Mouse (Mus musculus): Measurements from ENCODE around the gene P2ry13. TPM values are rescaled to one million over a fixed set of nuclear protein-coding genes. Genes with fewer than 3 reads are reported as not detected.

Gene P2ry13
- total and polyA plus RNA-seq, 3 experiments: 0.08 to 1.2 (median 1.2) TPM

DNA sequence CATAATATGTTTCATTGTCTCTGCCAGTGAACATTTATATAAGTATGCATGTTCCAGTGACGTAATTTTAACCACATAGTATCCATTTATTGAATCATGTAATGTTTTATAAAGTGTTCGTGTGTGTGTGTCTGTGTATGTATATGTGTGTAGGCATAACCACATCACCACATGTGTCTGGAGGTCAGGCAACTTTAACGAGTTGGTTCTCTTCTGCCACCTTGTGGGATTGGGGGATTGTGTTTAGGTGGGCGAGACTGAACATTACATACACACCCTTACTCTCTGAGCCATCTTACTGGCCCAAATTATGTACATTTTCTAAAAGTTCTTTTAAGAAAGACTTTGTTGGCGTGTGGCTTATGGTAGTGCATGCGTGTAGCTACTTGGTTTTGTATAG is 42.2 kb downstream of the P2ry13 start:
- no peaks in the 10 kb centered on the region for H3K9me3 ChIP-seq (replicated peaks; ENCODE audit: low read length)
- dilution Hi-C loops (cut with MboI; ENCODE audit: extremely low pct_ligation_motif_present, extremely low pct_unique_long_range_greater_than_20kb, low sequenced_read_pairs): no loop called here

DNA sequence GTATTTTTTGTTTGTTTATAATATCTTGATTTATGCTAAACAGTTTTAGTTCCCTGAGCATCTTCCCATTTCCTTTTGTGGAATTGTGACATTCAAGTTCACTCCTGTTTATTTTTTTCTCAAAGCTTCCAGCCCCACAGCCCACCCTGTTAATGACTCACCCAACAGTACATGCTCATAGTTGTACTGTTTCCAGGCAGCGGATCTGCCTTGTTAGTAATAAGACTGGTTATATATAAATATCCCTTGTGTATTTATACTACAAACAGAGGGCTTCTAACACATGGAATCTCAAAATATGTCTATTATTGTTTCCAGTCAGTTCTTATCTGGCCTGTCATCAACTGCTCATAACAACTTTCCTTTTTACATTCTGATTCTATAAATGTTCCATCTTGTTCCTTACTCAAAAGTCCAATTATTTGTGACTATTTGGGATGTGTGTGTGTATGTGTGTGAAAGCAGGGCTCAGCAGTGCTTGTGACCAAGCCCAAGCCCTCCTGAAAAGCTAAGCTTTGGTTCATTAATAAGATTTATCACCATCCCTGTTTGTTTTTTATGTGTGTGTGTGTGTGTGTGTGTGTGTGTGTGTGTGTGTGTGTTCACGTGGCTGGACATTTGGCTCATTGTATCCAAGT is 43.1 kb downstream of the P2ry13 start:
- no peaks in the 10 kb centered on the region for H3K27me3 ChIP-seq (replicated peaks)
- no peak for DNase-seq (ENCODE audit: extremely low read depth)
- no peak overlapping the region for H3K4me3 ChIP-seq (replicated peaks in 1 of 3; ENCODE audit: low read depth in 2 of 3, low read length in 2 of 3, poor library complexity in 1 of 3)
- no peak overlapping the region for H3K4me2 ChIP-seq (ENCODE audit: insufficient read depth, low read depth, poor library complexity, severe bottlenecking)
- H3K27ac ChIP-seq (ENCODE audit: insufficient read depth, low read depth): no peak overlapping the region
- dilution Hi-C loops (cut with MboI; ENCODE audit: extremely low pct_ligation_motif_present, extremely low pct_unique_long_range_greater_than_20kb, low sequenced_read_pairs): no loop called here
- in situ Hi-C loops (cut with MboI; ENCODE audit: low pct_ligation_motif_present, low pct_unique_long_range_greater_than_20kb, low sequenced_read_pairs): loop anchor here (5.0 to 25.0 kb wide), 2 partner anchors 90 to 570 kb away; partner anchors contain the start of gene Gm5538
- H3K9me3 ChIP-seq (replicated peaks; ENCODE audit: low read length): no peaks in the 10 kb centered on the region
- TF ChIP-seq MEF2A (IDR thresholded peaks at IDR 0.05; ENCODE audit: borderline replicate concordance, low read depth, low read length) (no peak), NRF1 (IDR thresholded peaks at IDR 0.05; ENCODE audit: low read depth, low read length) (no peak), TCF12 (IDR thresholded peaks at IDR 0.05; ENCODE audit: low read depth, low read length) (no peak), UBTF (IDR thresholded peaks at IDR 0.05; ENCODE audit: low read depth, low read length) (no peak), SIN3A (IDR thresholded peaks at IDR 0.05; ENCODE audit: low read length) (no peak)
- H3K36me3 ChIP-seq (replicated peaks in 1 of 2; ENCODE audit: control insufficient read depth in 1 of 2, insufficient read depth in 1 of 2, low read length in 1 of 2): no peaks in the 10 kb centered on the region
- 0 out of 4 replicates have a peak, but pooled peaks cover 0 to 2% of the 10 kb centered on the region in 2 experiments for H3K4me1 ChIP-seq (ENCODE audit: control insufficient read depth in 1 of 2, insufficient read depth in 2 of 2)
- H3K79me2 ChIP-seq (replicated peaks; ENCODE audit: control insufficient read depth, extremely low read depth, insufficient read depth, poor library complexity, severe bottlenecking): no peaks in the 10 kb centered on the region
- no peak overlapping the region for H3K9ac ChIP-seq (ENCODE audit: insufficient read depth, low read depth)

More for the DNA sequence above, 42.2 kb downstream of the P2ry13 start:
- DNase-seq (ENCODE audit: extremely low read depth): peak; percentile 25
- in situ Hi-C loops (cut with MboI; ENCODE audit: low pct_ligation_motif_present, low pct_unique_long_range_greater_than_20kb, low sequenced_read_pairs): loop anchor here (5.0 to 25.0 kb wide), 2 partner anchors 91 to 569 kb away; partner anchors contain the start of gene Gm5538
- peak; percentile 60 for TF ChIP-seq RAD21 (IDR thresholded peaks at IDR 0.05; ENCODE audit: low read depth, low read length)
- TF ChIP-seq MYC (IDR thresholded peaks at IDR 0.05; ENCODE audit: low read depth, low read length): peak; percentile 62
- TF ChIP-seq MAZ (IDR thresholded peaks at IDR 0.05; ENCODE audit: low read depth, low read length): no peak
- TF ChIP-seq SMC3 (IDR thresholded peaks at IDR 0.05; ENCODE audit: low read depth, low read length): peak; percentile 82
- TF ChIP-seq CTCF (conservative IDR thresholded peaks at IDR 0.05 in 1 of 2, IDR thresholded peaks at IDR 0.05 in 1 of 2; ENCODE audit: low read depth in 2 of 2, low read length in 2 of 2): peak in 1 of 2 experiments; percentile 67; a peak in 2 of 4 replicates
- Histone ChIP-seq H3K27ac (ENCODE audit: insufficient read depth, low read depth) (no peak overlapping the region), H3K79me2 (replicated peaks; ENCODE audit: control insufficient read depth, extremely low read depth, insufficient read depth, poor library complexity, severe bottlenecking) (no peaks in the 10 kb centered on the region), H3K4me2 (ENCODE audit: insufficient read depth, low read depth, poor library complexity, severe bottlenecking) (no peak overlapping the region), H3K36me3 (replicated peaks in 1 of 2; ENCODE audit: control insufficient read depth in 1 of 2, insufficient read depth in 1 of 2, low read length in 1 of 2) (no peaks in the 10 kb centered on the region), H3K27me3 (replicated peaks) (no peaks in the 10 kb centered on the region), H3K9ac (ENCODE audit: insufficient read depth, low read depth) (no peak overlapping the region), H3K4me3 (replicated peaks in 1 of 3; ENCODE audit: low read depth in 2 of 3, low read length in 2 of 3, poor library complexity in 1 of 3) (no peak overlapping the region), H3K4me1 (ENCODE audit: control insufficient read depth in 1 of 2, insufficient read depth in 2 of 2) (0 out of 4 replicates have a peak, but pooled peaks cover 0 to 2% of the 10 kb centered on the region in 2 experiments)

DNA sequence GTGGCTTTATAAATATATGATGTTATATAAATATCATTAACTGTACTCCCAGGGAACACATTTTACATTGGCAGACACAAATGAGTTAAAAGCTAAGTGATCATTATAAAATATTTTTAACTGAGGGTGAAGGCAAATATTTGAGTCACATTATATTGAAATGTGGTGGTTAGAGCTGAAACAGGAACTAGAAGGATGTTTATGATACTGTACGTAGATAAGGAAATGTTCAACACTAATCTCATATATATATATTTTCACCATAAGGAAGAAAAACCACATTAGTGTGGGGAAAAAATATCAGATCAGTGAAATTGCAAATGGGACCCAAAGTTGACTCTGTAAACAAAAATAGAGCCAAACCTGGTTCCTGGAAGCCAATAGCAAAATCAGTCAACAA is 50.2 kb downstream of the P2ry13 start:
- Histone ChIP-seq H3K4me2 (ENCODE audit: insufficient read depth, low read depth, poor library complexity, severe bottlenecking) (no peak overlapping the region), H3K9ac (ENCODE audit: insufficient read depth, low read depth) (no peak overlapping the region), H3K36me3 (replicated peaks in 1 of 2; ENCODE audit: control insufficient read depth in 1 of 2, insufficient read depth in 1 of 2, low read length in 1 of 2) (no peaks in the 10 kb centered on the region), H3K4me1 (ENCODE audit: control insufficient read depth in 1 of 2, insufficient read depth in 2 of 2) (no peaks in the 10 kb centered on the region), H3K27me3 (replicated peaks) (no peaks in the 10 kb centered on the region), H3K79me2 (replicated peaks; ENCODE audit: control insufficient read depth, extremely low read depth, insufficient read depth, poor library complexity, severe bottlenecking) (no peaks in the 10 kb centered on the region), H3K27ac (ENCODE audit: insufficient read depth, low read depth) (no peak overlapping the region), H3K4me3 (replicated peaks in 1 of 3; ENCODE audit: low read depth in 2 of 3, low read length in 2 of 3, poor library complexity in 1 of 3) (no peak overlapping the region), H3K9me3 (replicated peaks; ENCODE audit: low read length) (no peaks in the 10 kb centered on the region)
- no peak for DNase-seq (ENCODE audit: extremely low read depth)
- dilution Hi-C loops (cut with MboI; ENCODE audit: extremely low pct_ligation_motif_present, extremely low pct_unique_long_range_greater_than_20kb, low sequenced_read_pairs) (no loop called here), in situ Hi-C loops (cut with MboI; ENCODE audit: low pct_ligation_motif_present, low pct_unique_long_range_greater_than_20kb, low sequenced_read_pairs) (loop anchor here (25.0 kb wide), 1 partner anchor 577 kb away; the partner anchor contains the start of gene Gm5538)
- TF ChIP-seq UBTF (IDR thresholded peaks at IDR 0.05; ENCODE audit: low read depth, low read length): no peak
- no peak for TF ChIP-seq MAFK (IDR thresholded peaks at IDR 0.05; ENCODE audit: insufficient replicate concordance, low read length)
- TF ChIP-seq JUND (conservative IDR thresholded peaks at IDR 0.05; ENCODE audit: low read depth, low read length): no peak
- TF ChIP-seq JUN (IDR thresholded peaks at IDR 0.05; ENCODE audit: insufficient read depth, low read depth, low read length): no peak
- TF ChIP-seq MXI1 (IDR thresholded peaks at IDR 0.05; ENCODE audit: low read depth, low read length): no peak
- no peak for TF ChIP-seq MAZ (IDR thresholded peaks at IDR 0.05; ENCODE audit: low read depth, low read length)
- no peak for TF ChIP-seq NRF1 (IDR thresholded peaks at IDR 0.05; ENCODE audit: low read depth, low read length)
- TF ChIP-seq KAT2A (IDR thresholded peaks at IDR 0.05; ENCODE audit: insufficient replicate concordance, low read length): no peak
- no peak for TF ChIP-seq PAX5 (IDR thresholded peaks at IDR 0.05; ENCODE audit: low read length)
- TF ChIP-seq ETS1 (conservative IDR thresholded peaks at IDR 0.05; ENCODE audit: low read depth, low read length): no peak
- TF ChIP-seq CHD2 (IDR thresholded peaks at IDR 0.05; ENCODE audit: low read length): no peak
- TF ChIP-seq ZC3H11A (IDR thresholded peaks at IDR 0.05; ENCODE audit: low read depth, low read length): no peak
- no peak for TF ChIP-seq POLR2A (IDR thresholded peaks at IDR 0.05; ENCODE audit: low read depth, low read length)
- TF ChIP-seq USF1 (IDR thresholded peaks at IDR 0.05; ENCODE audit: low read depth, low read length): no peak

Measured in CH12.LX (cell line).